Mouse (Mus musculus): ENCODE data around the gene Traf5.

GRCm38 (mm10) chr1:191952733-191953335 is 139.5 kb downstream of the Traf5 start:
- TF ChIP-seq POLR2A (IDR thresholded peaks at IDR 0.05; ENCODE audit: borderline replicate concordance, extremely low read depth, low read depth, low read length) (no peak), CTCF (IDR thresholded peaks at IDR 0.05; ENCODE audit: insufficient read depth, low read length) (no peak)
